Mouse (Mus musculus) ovary, postnatal 14 days (tissue): ENCODE measurements around the gene Gm9376.

Experiments
- DNase-seq: peaks from one replicate; pipeline ENCODE4 v3.0.0; 2022; ENCODE audit warnings: low spot score

Gm9376 gene

GRCm38 (mm10) chr14:118266660-118267059 is at the start of gene Gm9376:
Gene Gm9376 (plus strand): TSS chr14:118266960.
- no peak for DNase-seq

- no peak for DNase-seq
Observed at GRCm38 (mm10) chr14:118220885-118221284, 45.9 kb upstream of the Gm9376 start.

GRCm38 (mm10) chr14:118225061-118225743 is 41.6 kb upstream of the Gm9376 start:
- no peak for DNase-seq

GRCm38 (mm10) chr14:118225911-118226310 is 40.8 kb upstream of the Gm9376 start:
- DNase-seq, result no peak

- DNase-seq, result no peak
Observed at GRCm38 (mm10) chr14:118226471-118227155, 40.1 kb upstream of the Gm9376 start.

- no peak for DNase-seq
Observed at GRCm38 (mm10) chr14:118232381-118232970, 34.3 kb upstream of the Gm9376 start.

- no peak for DNase-seq
Observed at GRCm38 (mm10) chr14:118233786-118234540, 32.8 kb upstream of the Gm9376 start.

- DNase-seq, result no peak
Observed at GRCm38 (mm10) chr14:118234541-118235210, 32.1 kb upstream of the Gm9376 start.

GRCm38 (mm10) chr14:118235361-118235972 is 31.3 kb upstream of the Gm9376 start:
- DNase-seq, result no peak

- DNase-seq, result no peak
Observed at GRCm38 (mm10) chr14:118235973-118236885, 30.5 kb upstream of the Gm9376 start.

- no peak for DNase-seq
Observed at GRCm38 (mm10) chr14:118236886-118237289, 29.9 kb upstream of the Gm9376 start, which contains the start of gene Sox21. Gene Sox21 (minus strand): TSS chr14:118237030.

GRCm38 (mm10) chr14:118237786-118238185 is 29.0 kb upstream of the Gm9376 start:
- DNase-seq, result no peak

- DNase-seq, result no peak
Observed at GRCm38 (mm10) chr14:118239351-118239750, 27.4 kb upstream of the Gm9376 start.

- DNase-seq, result no peak
Observed at GRCm38 (mm10) chr14:118241416-118241815, 25.3 kb upstream of the Gm9376 start.

GRCm38 (mm10) chr14:118253381-118253780 is 13.4 kb upstream of the Gm9376 start:
- no peak for DNase-seq

- no peak for DNase-seq
Observed at GRCm38 (mm10) chr14:118268849-118269248, 2.1 kb downstream of the Gm9376 start.

- DNase-seq, result no peak
Observed at GRCm38 (mm10) chr14:118272594-118273555, 6.1 kb downstream of the Gm9376 start.

GRCm38 (mm10) chr14:118277704-118278498 is 11.1 kb downstream of the Gm9376 start:
- DNase-seq, result no peak
